Mouse (Mus musculus) small intestine, adult 2 months (tissue): ENCODE measurements around the gene Defb45. TPM values are rescaled to one million over a fixed set of nuclear protein-coding genes. Genes with fewer than 3 reads are reported as not detected.
A peak's percentile ranks its signal among the peaks of the same experiment; 100 is the strongest.

Experiments
- H3K27ac ChIP-seq: fragments of 200-500 bp; 2 replicates; pipeline ENCODE4 v1.5.1; 2012; ENCODE audit warnings: low read depth, low read length, control low read depth, inconsistent platforms; ENCODE audit not compliant: insufficient read depth
- H3K27me3 ChIP-seq: fragments of 200-500 bp; 2 replicates; pipeline ENCODE4 v1.6.1; 2012; ENCODE audit warnings: mild to moderate bottlenecking, moderate library complexity, low read length, inconsistent platforms; ENCODE audit not compliant: control insufficient read depth, insufficient read depth
- H3K36me3 ChIP-seq: fragments of 200-500 bp; 2 replicates; pipeline ENCODE4 v1.6.1; 2012; ENCODE audit warnings: mild to moderate bottlenecking, low read length, control low read depth, inconsistent platforms; ENCODE audit not compliant: control insufficient read depth, insufficient read depth
- H3K4me1 ChIP-seq: fragments of 200-500 bp; 2 replicates; pipeline ENCODE4 v1.6.1; 2012; ENCODE audit warnings: low read length, inconsistent platforms, mixed read lengths; ENCODE audit not compliant: control insufficient read depth, insufficient read depth, insufficient read length
- H3K4me3 ChIP-seq: fragments of 200-500 bp; 2 replicates; pipeline ENCODE4 v1.5.1; 2012; ENCODE audit warnings: low read depth, mild to moderate bottlenecking, control low read depth, inconsistent platforms, low read length, moderate library complexity
- CTCF ChIP-seq: fragments of 200-500 bp; IDR thresholded peaks from 2 replicates; pipeline ENCODE4 v1.5.1; 2012; ENCODE audit warnings: low read depth, mild to moderate bottlenecking, control low read depth, inconsistent platforms, low read length, moderate library complexity, mixed read lengths; ENCODE audit not compliant: insufficient replicate concordance, insufficient read length; ENCODE audit errors: extremely low read depth
- POLR2A ChIP-seq: fragments of 200-500 bp; IDR thresholded peaks from 2 replicates; pipeline ENCODE4 v1.6.1; 2012; ENCODE audit warnings: low read depth, mild to moderate bottlenecking, control low read depth, inconsistent platforms, low read length, moderate library complexity
- WGBS: fragments of 180-500 bp; shearing (Covaris S2); methylation state at CpG from one replicate; pipeline ENCODE4 v1.1.7; 2018; 5-methylcytosine and 5-hydroxymethylcytosine counted together
- polyA plus RNA-seq: library from polyadenylated mRNA; depleted of rRNA; stranded (reverse); fragments of >200 nt; gene quantifications from 2 replicates; pipeline ENCODE4 v1.2.3, GENCODE M21; 2012; rRNA removed

The Defb45 gene
- not detected in 2 replicates for polyA plus RNA-seq

- 59% methylated on average over 7 of the region's 7 CpGs for WGBS
- Histone ChIP-seq H3K27me3 (no peaks in the 10 kb centered on the region), H3K4me1 (no peaks in the 10 kb centered on the region), H3K27ac (no peak within 1 kb of the TSS), H3K4me3 (no peak within 1 kb of the TSS), H3K36me3 (no peaks in the 10 kb centered on the region)
- TF ChIP-seq CTCF (no peak), POLR2A (no peak)
Observed at GRCm38 (mm10) chr2:152599299-152599698, at the start of gene Defb45. Gene Defb45, minus strand, starts transcription at chr2:152599399.

GRCm38 (mm10) chr2:152639406-152640113 is 40.4 kb upstream of the Defb45 start:
- Histone ChIP-seq H3K27ac (peak overlapping the region; percentile 43; the same call in 1 of the 2 replicates), H3K27me3 (no peaks in the 10 kb centered on the region), H3K4me3 (no peak overlapping the region), H3K4me1 (no peaks in the 10 kb centered on the region), H3K36me3 (no peaks in the 10 kb centered on the region)
- TF ChIP-seq CTCF = no peak
- TF ChIP-seq POLR2A = no peak
- WGBS = 35% methylated on average over 11 of the region's 11 CpGs

GRCm38 (mm10) chr2:152638865-152639264 is 39.7 kb upstream of the Defb45 start:
- Histone ChIP-seq H3K27ac (no peak overlapping the region), H3K27me3 (no peaks in the 10 kb centered on the region), H3K36me3 (no peaks in the 10 kb centered on the region), H3K4me1 (no peaks in the 10 kb centered on the region), H3K4me3 (no peak overlapping the region)
- TF ChIP-seq CTCF = no peak
- TF ChIP-seq POLR2A = no peak
- 51% methylated on average over 6 of the region's 6 CpGs for WGBS

GRCm38 (mm10) chr2:152637381-152637780 is 38.2 kb upstream of the Defb45 start:
- 80% methylated on average over 4 of the region's 4 CpGs for WGBS
- Histone ChIP-seq H3K27me3 (no peaks in the 10 kb centered on the region; the same call in none of the 2 replicates), H3K36me3 (no peaks in the 10 kb centered on the region), H3K4me3 (no peak overlapping the region), H3K4me1 (no peaks in the 10 kb centered on the region), H3K27ac (peak overlapping the region; percentile 60; the same call in 1 of the 2 replicates)
- no peak for TF ChIP-seq POLR2A
- no peak for TF ChIP-seq CTCF

- 60% methylated on average over 6 of the region's 6 CpGs for WGBS
- H3K4me3 ChIP-seq = no peak overlapping the region
Observed at GRCm38 (mm10) chr2:152637006-152637322, 37.8 kb upstream of the Defb45 start.

GRCm38 (mm10) chr2:152636246-152637005 is 37.2 kb upstream of the Defb45 start:
- no peaks in the 10 kb centered on the region for H3K36me3 ChIP-seq
- H3K27ac ChIP-seq = peak overlapping the region; percentile 78
- H3K4me1 ChIP-seq = no peaks in the 10 kb centered on the region
- H3K27me3 ChIP-seq = no peaks in the 10 kb centered on the region; the same call in none of the 2 replicates
- H3K4me3 ChIP-seq = peak overlapping the region; percentile 18; the same call in 1 of the 2 replicates
- 67% methylated on average over 23 of the region's 23 CpGs for WGBS
- TF ChIP-seq POLR2A (no peak), CTCF (no peak)

More at GRCm38 (mm10) chr2:152637006-152637322, 37.8 kb upstream of the Defb45 start:
- no peaks in the 10 kb centered on the region for H3K4me1 ChIP-seq
- no peaks in the 10 kb centered on the region; the same call in none of the 2 replicates for H3K27me3 ChIP-seq
- no peaks in the 10 kb centered on the region for H3K36me3 ChIP-seq
- TF ChIP-seq CTCF (no peak), POLR2A (no peak)
- H3K27ac ChIP-seq = peak overlapping the region; percentile 60

- Histone ChIP-seq H3K4me3 (no peak overlapping the region), H3K36me3 (no peaks in the 10 kb centered on the region), H3K27ac (no peak overlapping the region), H3K27me3 (no peaks in the 10 kb centered on the region; the same call in none of the 2 replicates), H3K4me1 (no peaks in the 10 kb centered on the region)
- 54% methylated on average over 29 of the region's 29 CpGs for WGBS
- TF ChIP-seq CTCF (no peak), POLR2A (no peak)
Observed at GRCm38 (mm10) chr2:152634311-152634710, 35.1 kb upstream of the Defb45 start.
